Mouse (Mus musculus) cerebral cortex, adult 2 months (tissue): ENCODE measurements around the gene Krtap17-1.

ENCODE experiments used
- WGBS: fragments of 180-500 bp; shearing (Covaris S2); methylation state at CpG from one replicate; pipeline ENCODE4 v1.1.7; 2018; 5-methylcytosine and 5-hydroxymethylcytosine counted together

Gene Krtap17-1

DNA sequence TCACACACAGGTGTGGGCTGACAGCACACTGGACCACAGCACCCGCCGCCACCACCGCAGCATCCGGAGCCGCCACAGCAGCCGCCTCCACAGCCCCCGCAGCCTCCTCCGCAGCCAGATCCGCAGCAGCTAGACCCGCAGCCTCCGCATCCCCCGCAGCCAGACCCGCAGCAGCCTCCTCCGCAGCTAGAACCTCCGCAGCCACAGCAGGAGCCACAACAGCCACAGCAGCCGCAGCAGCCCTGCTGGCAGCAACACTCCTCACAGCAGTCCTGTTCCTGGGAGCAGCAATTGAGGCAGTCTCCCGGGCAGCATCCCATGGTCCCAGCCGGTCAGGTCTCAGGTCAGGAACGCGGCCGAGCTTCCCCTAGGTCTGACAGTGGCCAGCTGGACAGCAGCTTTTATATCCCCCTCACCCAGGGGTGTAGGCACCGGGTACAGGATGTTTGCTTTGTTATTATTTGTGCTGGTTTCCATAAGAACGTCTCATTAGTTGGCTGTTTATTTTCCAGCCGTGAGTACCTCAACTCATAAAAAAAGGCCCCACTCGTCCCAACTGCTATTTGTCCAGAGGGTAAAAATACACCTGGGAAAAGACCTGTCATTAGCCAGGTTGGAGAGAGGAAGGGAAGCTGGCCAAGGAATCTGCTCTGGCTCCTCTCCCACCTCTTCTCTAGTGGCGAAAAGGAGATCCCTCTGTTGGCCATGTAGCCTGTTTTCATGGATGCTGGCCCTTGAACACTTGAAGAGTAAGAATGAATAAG lies at the start of gene Krtap17-1:
Gene Krtap17-1 (minus strand): TSS at position 375 of the 764 bp plus-strand sequence.
- WGBS, result 19% methylated on average over 25 of the region's 26 CpGs

GRCm38 (mm10) chr11:100041454-100041853 lies 47.7 kb upstream of the Krtap17-1 start, which contains the start of gene Krt34:
Gene Krt34, minus strand, starts transcription at chr11:100041554.
- 70% methylated on average over 6 of the region's 6 CpGs for WGBS

DNA sequence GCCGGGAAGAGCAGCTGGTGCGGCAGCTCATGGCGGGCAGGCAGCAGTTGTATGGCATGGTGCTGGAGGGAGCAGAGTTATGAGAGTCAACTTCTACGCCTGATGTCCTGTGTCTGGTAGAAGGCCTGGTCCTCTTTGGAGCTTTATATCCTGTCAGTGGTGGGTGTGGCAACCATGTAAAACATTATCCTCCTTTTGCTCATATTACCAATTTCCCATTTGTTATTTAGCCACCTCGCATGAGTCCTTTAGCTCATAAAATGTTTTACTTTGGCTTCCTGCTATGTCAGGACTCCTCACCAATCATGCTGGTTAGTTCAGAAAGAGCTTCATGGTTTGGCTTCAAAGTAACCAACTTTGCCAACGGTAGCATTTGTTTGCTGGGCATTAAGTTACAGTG lies 36.0 kb upstream of the Krtap17-1 start, which contains the start of gene Krt33b:
Gene Krt33b (minus strand): TSS at position 101 of the 400 bp plus-strand sequence.
- 95% methylated on average over 6 of the region's 6 CpGs for whole genome bisulfite sequencing

DNA sequence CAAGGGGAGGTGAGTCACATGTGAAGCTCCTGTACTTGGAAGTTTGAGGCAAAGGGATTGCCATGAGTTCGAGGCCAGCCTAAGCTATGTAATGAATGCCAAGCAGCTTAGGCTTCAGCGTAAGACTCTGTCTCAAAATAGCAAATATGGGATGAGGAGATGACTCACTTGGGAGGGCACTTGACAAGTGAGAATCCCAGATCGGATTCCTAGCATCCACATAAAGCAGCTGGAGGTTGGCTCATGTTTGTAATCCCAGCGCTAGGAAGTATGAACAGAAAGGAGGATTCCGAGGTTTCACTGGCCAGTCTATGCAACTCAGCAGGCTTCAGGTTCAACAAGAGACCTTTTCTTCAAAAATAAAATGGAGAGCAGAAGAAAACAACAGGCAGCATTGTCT lies 27.6 kb upstream of the Krtap17-1 start:
- WGBS, result 49% methylated on average over 5 of the region's 5 CpGs

GRCm38 (mm10) chr11:100019466-100019865 lies 25.7 kb upstream of the Krtap17-1 start:
- WGBS, result 84% methylated on average over 1 of the region's 1 CpGs

DNA sequence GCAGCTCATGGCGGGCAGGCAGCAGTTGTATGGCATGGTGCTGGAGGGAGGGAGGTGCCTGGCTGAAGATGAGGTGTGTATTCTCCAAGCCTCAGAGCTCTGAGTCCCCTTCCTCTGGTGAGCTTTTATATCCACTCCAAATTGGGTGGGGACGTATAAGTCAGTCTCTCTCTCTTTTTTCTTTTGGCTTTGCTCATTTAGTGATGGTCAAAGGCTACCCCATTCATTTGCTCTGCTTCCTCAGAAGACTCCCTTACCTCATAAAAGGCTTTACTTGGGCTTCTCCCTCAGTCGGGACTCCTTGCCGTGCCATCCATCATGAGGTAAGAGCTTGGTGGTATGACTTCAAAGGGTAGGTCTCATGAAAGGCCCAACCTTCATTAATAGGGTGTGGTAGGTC lies 22.3 kb upstream of the Krtap17-1 start, which contains the start of gene Krt33a:
Gene Krt33a (minus strand): TSS at position 101 of the 400 bp plus-strand sequence.
- WGBS, result 89% methylated on average over 4 of the region's 4 CpGs

GRCm38 (mm10) chr11:100013691-100014171 lies 19.9 kb upstream of the Krtap17-1 start:
- 65% methylated on average over 4 of the region's 4 CpGs for WGBS

GRCm38 (mm10) chr11:100010682-100011081 lies 16.9 kb upstream of the Krtap17-1 start:
- WGBS, result 76% methylated on average over 5 of the region's 5 CpGs

DNA sequence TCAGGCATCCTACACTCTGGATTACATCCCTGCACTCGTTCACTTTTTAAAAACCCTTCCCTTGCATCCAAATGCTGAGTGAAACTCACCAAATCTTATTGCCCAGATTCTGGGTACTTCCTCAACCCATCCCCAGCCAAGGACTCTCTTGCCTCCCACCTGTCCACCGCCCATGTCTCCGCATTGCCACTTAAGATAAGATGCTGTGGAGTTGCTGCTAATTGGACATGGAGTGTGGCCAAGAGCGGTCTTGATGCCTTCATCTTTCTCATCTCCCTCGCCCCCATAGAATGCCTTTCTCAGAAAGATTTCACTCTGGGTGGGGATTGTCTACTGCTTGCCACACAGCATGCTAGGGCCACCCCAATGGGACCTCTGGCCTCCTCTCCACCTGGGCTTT lies 14.5 kb upstream of the Krtap17-1 start:
- 79% methylated on average over 5 of the region's 5 CpGs for WGBS

DNA sequence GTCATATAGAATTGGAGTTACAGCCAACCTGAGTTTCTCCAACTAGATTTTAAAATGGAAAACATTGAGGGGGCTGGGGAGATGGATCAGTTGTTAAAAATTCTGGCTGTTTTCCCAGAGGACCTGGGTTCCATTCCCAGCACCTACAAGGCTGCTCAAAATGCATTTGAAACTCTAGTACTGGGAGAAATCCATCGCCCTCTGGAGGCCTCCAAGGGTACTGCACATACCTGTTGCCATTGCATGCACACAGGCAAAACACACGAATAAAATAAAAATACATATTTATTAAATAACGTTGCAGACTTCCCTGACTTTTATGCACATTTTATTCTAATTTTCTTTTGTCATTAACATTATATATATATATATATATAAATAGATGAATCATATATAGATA lies 12.8 kb upstream of the Krtap17-1 start:
- WGBS, result 52% methylated on average over 3 of the region's 3 CpGs

- WGBS, result 88% methylated on average over 8 of the region's 8 CpGs
These were observed 12.1 kb upstream of the Krtap17-1 start for GRCm38 (mm10) chr11:100005905-100006304.

GRCm38 (mm10) chr11:100004846-100005245 lies 11.1 kb upstream of the Krtap17-1 start:
- 21% methylated on average over 6 of the region's 6 CpGs for WGBS

- 91% methylated on average over 7 of the region's 7 CpGs for WGBS
These were observed 5.3 kb upstream of the Krtap17-1 start for GRCm38 (mm10) chr11:99999091-99999490.

- WGBS, result 70% methylated on average over 4 of the region's 4 CpGs
These were observed 529 bp upstream of the Krtap17-1 start for GRCm38 (mm10) chr11:99994384-99994661.

DNA sequence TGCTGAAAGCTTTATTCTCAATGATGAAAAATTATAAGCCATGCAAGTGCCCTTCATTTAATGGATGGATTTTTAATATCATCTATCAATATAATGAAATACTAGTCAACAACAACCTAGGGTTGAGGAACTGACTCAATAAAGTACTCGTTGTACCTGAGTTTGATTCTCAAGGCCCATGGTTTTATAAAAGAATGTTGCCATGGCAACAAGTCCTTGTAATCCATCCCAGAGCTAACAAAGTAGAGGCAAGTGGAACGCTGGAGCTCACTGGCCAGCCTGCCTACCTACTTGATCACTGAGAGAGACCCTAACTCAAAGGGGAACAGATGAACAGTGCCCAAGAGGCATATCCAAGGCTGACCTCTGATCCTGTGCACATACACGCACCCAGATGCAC lies 3.2 kb downstream of the Krtap17-1 start:
- WGBS, result 55% methylated on average over 3 of the region's 3 CpGs

GRCm38 (mm10) chr11:99989881-99990405 lies 3.9 kb downstream of the Krtap17-1 start:
- 73% methylated on average over 6 of the region's 6 CpGs for WGBS

- 96% methylated on average over 3 of the region's 3 CpGs for WGBS
These were observed 5.3 kb downstream of the Krtap17-1 start for GRCm38 (mm10) chr11:99988530-99988929.

DNA sequence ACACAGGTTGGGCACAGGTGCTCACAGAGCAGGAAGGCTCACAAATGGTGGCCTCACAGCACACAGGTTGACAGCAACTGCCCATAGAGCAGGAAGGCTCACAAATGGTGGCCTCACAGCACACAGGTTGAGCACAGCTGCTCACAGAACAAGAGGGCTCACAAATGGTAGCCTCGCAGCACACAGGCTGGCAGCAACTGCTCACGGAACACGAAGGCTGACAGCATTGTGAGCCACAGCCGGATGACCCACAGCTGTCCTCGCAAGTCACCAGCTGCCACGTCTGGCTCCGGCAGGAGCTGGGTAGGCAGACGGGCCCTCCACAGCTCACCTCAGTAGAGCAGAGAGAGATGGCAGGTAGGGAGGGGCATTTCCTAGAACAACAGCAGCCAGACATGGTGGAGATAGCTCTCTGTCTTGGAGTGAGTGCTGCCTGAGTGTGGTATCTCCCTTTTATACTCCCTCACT lies 7.6 kb downstream of the Krtap17-1 start, which contains the start of gene Krtap16-1:
Gene Krtap16-1 (minus strand): TSS at position 418 of the 468 bp plus-strand sequence.
- 66% methylated on average over 8 of the region's 8 CpGs for WGBS

GRCm38 (mm10) chr11:99985291-99986092 lies 8.3 kb downstream of the Krtap17-1 start:
- WGBS, result 52% methylated on average over 20 of the region's 20 CpGs

GRCm38 (mm10) chr11:99983442-99983841 lies 10.4 kb downstream of the Krtap17-1 start:
- 84% methylated on average over 1 of the region's 1 CpGs for WGBS

DNA sequence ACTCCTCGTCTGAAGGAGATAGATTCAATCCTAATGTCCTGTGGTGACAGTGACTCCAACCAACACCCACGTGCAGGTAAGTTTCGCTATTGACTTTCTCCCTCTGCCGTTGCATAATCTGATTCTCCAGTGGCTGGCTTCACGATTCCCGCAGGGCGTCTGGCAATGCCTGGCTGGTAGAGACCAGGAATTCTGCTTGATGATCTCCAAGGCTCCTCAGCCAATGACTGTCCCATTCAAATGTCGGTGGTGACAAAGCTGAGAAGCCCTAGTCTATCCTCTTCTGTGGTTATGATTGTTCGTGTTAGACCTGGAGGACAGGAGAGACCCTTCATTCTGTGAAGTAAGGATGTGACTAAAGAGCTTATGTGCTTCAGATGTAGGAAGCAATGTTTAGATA lies 11.1 kb downstream of the Krtap17-1 start:
- WGBS, result 90% methylated on average over 9 of the region's 9 CpGs

DNA sequence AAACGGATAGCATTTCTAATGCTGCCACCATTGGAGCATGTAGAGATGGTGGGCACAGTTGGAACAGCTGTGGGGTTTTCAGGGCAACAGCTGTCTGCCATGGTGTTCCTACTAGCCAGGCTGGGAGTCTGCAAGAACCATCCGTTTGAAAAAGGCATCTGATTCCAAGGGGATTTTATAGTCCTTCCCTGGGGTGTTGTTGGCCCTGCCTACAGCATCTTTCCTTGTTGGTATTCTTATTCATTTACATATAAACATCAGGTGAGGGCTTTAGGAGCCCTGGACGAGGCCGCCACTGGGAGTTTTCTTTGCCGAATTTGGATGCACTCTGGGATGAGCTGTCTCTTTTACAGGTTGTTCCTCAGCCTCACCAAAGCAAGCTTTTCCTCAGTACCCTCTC lies 14.8 kb downstream of the Krtap17-1 start, which contains the start of gene Krtap29-1:
Gene Krtap29-1 (minus strand): TSS at position 101 of the 400 bp plus-strand sequence.
- 82% methylated on average over 5 of the region's 5 CpGs for WGBS
